Mouse (Mus musculus): Measurements from ENCODE around the gene Slfn14. TPM values are rescaled to one million over a fixed set of nuclear protein-coding genes. Genes with fewer than 3 reads are reported as not detected.

Gene Slfn14
- polyA plus RNA-seq, 1 experiment: 0.07 TPM

- TF ChIP-seq CTCF (IDR thresholded peaks at IDR 0.05; ENCODE audit: control insufficient read depth, insufficient read depth, insufficient replicate concordance, low read depth, low read length) (no peak), POLR2A (IDR thresholded peaks at IDR 0.05; ENCODE audit: control insufficient read depth, low read depth, low read length) (no peak)
- Histone ChIP-seq H3K4me1 (ENCODE audit: control insufficient read depth, insufficient read depth, low read length) (peaks cover 2% of the 10 kb centered on the region; the same call in 1 of the 2 replicates), H3K4me3 (ENCODE audit: control insufficient read depth, low read depth, low read length) (peak overlapping the region; percentile 85), H3K27ac (ENCODE audit: control insufficient read depth, insufficient read depth, low read depth, low read length) (no peak overlapping the region), H3K27me3 (ENCODE audit: control insufficient read depth, insufficient read depth, low read length) (no peaks in the 10 kb centered on the region), H3K36me3 (ENCODE audit: control insufficient read depth, insufficient read depth, low read length) (no peaks in the 10 kb centered on the region; the same call in 1 of the 2 replicates)
Observed at GRCm38 (mm10) chr11:83303751-83304150, 17.2 kb upstream of the Slfn14 start.

GRCm38 (mm10) chr11:83302526-83303251 is 16.2 kb upstream of the Slfn14 start, which contains the start of gene Pex12:
Gene Pex12, minus strand, starts transcription at chr11:83302586.
- Histone ChIP-seq H3K36me3 (ENCODE audit: control insufficient read depth, insufficient read depth, low read length) (no peaks in the 10 kb centered on the region), H3K4me1 (ENCODE audit: control insufficient read depth, insufficient read depth, low read length) (peaks cover 5% of the 10 kb centered on the region; the same call in 1 of the 2 replicates), H3K27me3 (ENCODE audit: control insufficient read depth, insufficient read depth, low read length) (no peaks in the 10 kb centered on the region), H3K4me3 (ENCODE audit: control insufficient read depth, low read depth, low read length) (peak within 1 kb of the TSS; percentile 95), H3K27ac (ENCODE audit: control insufficient read depth, insufficient read depth, low read depth, low read length) (peak within 1 kb of the TSS; percentile 97)
- peak; percentile 98 for TF ChIP-seq POLR2A (IDR thresholded peaks at IDR 0.05; ENCODE audit: control insufficient read depth, low read depth, low read length)
- TF ChIP-seq CTCF (IDR thresholded peaks at IDR 0.05; ENCODE audit: control insufficient read depth, insufficient read depth, insufficient replicate concordance, low read depth, low read length): no peak

GRCm38 (mm10) chr11:83302124-83302523 is 15.6 kb upstream of the Slfn14 start:
- Histone ChIP-seq H3K36me3 (ENCODE audit: control insufficient read depth, insufficient read depth, low read length) (0 out of 2 replicates have a peak, but pooled peaks cover under 1% of the 10 kb centered on the region), H3K27me3 (ENCODE audit: control insufficient read depth, insufficient read depth, low read length) (no peaks in the 10 kb centered on the region), H3K4me3 (ENCODE audit: control insufficient read depth, low read depth, low read length) (peak overlapping the region; percentile 95), H3K27ac (ENCODE audit: control insufficient read depth, insufficient read depth, low read depth, low read length) (peak overlapping the region; percentile 97), H3K4me1 (ENCODE audit: control insufficient read depth, insufficient read depth, low read length) (peaks cover 5% of the 10 kb centered on the region; the same call in 1 of the 2 replicates)
- TF ChIP-seq CTCF (IDR thresholded peaks at IDR 0.05; ENCODE audit: control insufficient read depth, insufficient read depth, insufficient replicate concordance, low read depth, low read length): no peak
- TF ChIP-seq POLR2A (IDR thresholded peaks at IDR 0.05; ENCODE audit: control insufficient read depth, low read depth, low read length): no peak

- 0 out of 2 replicates have a peak, but pooled peaks cover 2% of the 10 kb centered on the region for H3K36me3 ChIP-seq (ENCODE audit: control insufficient read depth, insufficient read depth, low read length)
- peak overlapping the region; percentile 97 for H3K27ac ChIP-seq (ENCODE audit: control insufficient read depth, insufficient read depth, low read depth, low read length)
- H3K4me1 ChIP-seq (ENCODE audit: control insufficient read depth, insufficient read depth, low read length): peaks cover 5% of the 10 kb centered on the region; the same call in 1 of the 2 replicates
- H3K4me3 ChIP-seq (ENCODE audit: control insufficient read depth, low read depth, low read length): peak overlapping the region; percentile 95
- no peak for TF ChIP-seq CTCF (IDR thresholded peaks at IDR 0.05; ENCODE audit: control insufficient read depth, insufficient read depth, insufficient replicate concordance, low read depth, low read length)
- TF ChIP-seq POLR2A (IDR thresholded peaks at IDR 0.05; ENCODE audit: control insufficient read depth, low read depth, low read length): no peak
- no peaks in the 10 kb centered on the region for H3K27me3 ChIP-seq (ENCODE audit: control insufficient read depth, insufficient read depth, low read length)
Observed at GRCm38 (mm10) chr11:83301431-83301831, 14.9 kb upstream of the Slfn14 start.

DNA sequence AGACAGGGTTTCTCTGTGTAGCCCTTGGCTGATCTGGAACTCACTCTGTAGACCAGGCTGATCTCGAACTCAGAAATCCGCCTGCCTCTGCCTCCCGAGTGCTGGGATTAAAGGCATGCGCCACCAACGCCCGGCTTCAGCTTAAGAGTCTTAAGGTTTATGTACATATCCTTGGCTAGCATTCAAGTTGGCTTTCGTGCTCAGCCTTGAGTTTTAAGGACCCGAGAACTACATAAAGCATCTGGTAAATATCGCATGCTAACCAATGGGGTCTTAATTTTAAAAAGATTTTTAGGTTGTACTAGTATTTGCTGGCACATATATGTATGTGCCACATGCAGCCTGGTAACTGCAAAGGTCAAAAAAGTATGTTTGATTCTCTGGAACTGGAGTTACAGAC is 13.2 kb upstream of the Slfn14 start:
- H3K27ac ChIP-seq (ENCODE audit: control insufficient read depth, insufficient read depth, low read depth, low read length): peak overlapping the region; percentile 32
- TF ChIP-seq POLR2A (IDR thresholded peaks at IDR 0.05; ENCODE audit: control insufficient read depth, low read depth, low read length) (no peak), CTCF (IDR thresholded peaks at IDR 0.05; ENCODE audit: control insufficient read depth, insufficient read depth, insufficient replicate concordance, low read depth, low read length) (no peak)
- H3K36me3 ChIP-seq (ENCODE audit: control insufficient read depth, insufficient read depth, low read length): 0 out of 2 replicates have a peak, but pooled peaks cover 2% of the 10 kb centered on the region
- H3K27me3 ChIP-seq (ENCODE audit: control insufficient read depth, insufficient read depth, low read length): no peaks in the 10 kb centered on the region
- H3K4me3 ChIP-seq (ENCODE audit: control insufficient read depth, low read depth, low read length): peak overlapping the region; percentile 79
- H3K4me1 ChIP-seq (ENCODE audit: control insufficient read depth, insufficient read depth, low read length): peaks cover 5% of the 10 kb centered on the region; the same call in 1 of the 2 replicates

DNA sequence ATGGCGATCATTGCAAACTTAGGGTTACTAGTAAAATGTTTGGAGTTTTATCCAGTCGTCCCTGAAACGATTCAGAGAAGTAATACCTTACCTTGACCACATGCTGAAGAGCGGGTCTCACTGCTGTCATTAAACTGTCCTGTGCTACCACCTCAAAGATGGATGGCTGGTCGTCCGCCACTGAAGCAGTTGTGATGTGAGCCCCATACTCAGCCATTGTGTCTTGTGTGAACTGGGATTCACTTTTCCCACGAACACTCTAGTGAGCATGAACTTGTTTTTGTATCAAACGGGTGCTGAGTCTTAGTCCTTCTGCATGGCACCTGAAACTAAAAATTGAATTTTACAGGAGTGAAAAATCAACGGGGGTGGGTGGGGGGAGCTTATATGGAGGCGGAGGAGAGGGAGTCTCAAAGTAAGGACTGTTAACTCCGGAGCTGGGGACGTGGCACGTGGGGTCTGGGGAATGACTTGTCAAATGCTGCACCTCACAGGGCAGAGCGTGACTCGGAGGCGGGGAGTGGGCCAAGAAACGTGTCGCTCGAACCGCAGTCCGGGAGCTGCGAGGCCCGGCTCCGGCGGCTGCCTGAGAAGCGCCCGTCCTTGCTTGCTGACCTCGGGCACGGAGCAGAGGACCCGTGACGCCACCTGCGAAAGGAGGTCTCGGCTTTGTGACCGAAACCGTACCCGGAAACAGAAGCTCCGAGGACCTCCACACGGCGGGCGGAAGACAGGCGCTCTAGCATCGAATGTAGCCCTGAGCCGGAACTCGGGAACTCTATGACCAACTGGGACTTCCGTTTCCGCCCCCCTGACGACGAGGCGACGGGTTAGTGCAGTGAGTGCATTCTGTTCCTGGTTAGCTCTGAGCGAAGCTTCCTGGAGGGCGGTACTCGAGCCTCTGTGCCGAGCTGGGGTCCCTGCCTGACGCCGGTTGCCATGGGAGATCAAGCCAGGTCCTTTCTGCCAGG is 12.0 kb upstream of the Slfn14 start, which contains the start of gene Ap2b1:
Ap2b1 (plus strand) TSS at position 800 of the 971 bp plus-strand sequence.
- H3K36me3 ChIP-seq (ENCODE audit: control insufficient read depth, insufficient read depth, low read length): 0 out of 2 replicates have a peak, but pooled peaks cover 2% of the 10 kb centered on the region
- peaks cover 3% of the 10 kb centered on the region; the same call in 1 of the 2 replicates for H3K4me1 ChIP-seq (ENCODE audit: control insufficient read depth, insufficient read depth, low read length)
- peak within 1 kb of the TSS; percentile 99 for H3K4me3 ChIP-seq (ENCODE audit: control insufficient read depth, low read depth, low read length)
- TF ChIP-seq POLR2A (IDR thresholded peaks at IDR 0.05; ENCODE audit: control insufficient read depth, low read depth, low read length): peak; percentile 93
- TF ChIP-seq CTCF (IDR thresholded peaks at IDR 0.05; ENCODE audit: control insufficient read depth, insufficient read depth, insufficient replicate concordance, low read depth, low read length): no peak
- H3K27me3 ChIP-seq (ENCODE audit: control insufficient read depth, insufficient read depth, low read length): no peaks in the 10 kb centered on the region
- peak within 1 kb of the TSS; percentile 98 for H3K27ac ChIP-seq (ENCODE audit: control insufficient read depth, insufficient read depth, low read depth, low read length)

All from testis, adult 2 months (tissue).